Mouse (Mus musculus) lung, postnatal 14 days (tissue): ENCODE data around the gene Btbd19.

Experiments used
- DNase-seq: peaks from one replicate; pipeline ENCODE4 v3.0.0; 2021

The Btbd19 gene

DNA sequence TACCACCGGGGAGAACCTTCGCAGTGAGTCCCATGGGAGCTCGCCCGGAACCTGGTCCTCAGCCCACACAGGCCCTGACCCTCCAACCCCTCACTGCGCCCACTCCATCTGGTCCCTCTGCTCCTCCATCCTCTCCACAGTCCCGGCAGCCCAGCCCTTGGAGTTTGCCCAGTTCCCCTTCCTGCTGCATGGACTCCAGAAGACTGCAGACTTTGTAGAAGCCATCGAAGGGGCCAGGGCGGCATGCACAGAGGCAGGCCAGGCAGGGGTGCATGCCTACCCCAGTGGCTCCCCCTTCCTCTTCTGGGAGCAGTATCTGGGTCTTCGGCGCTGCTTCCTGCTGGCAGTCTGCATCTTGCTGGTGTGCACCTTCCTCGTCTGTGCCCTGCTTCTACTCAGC, 14.5 kb downstream of the Btbd19 start:
- DNase-seq: no peak

GRCm38 (mm10) chr4:117110249-117110648, 15.3 kb downstream of the Btbd19 start:
- no peak for DNase-seq

DNA sequence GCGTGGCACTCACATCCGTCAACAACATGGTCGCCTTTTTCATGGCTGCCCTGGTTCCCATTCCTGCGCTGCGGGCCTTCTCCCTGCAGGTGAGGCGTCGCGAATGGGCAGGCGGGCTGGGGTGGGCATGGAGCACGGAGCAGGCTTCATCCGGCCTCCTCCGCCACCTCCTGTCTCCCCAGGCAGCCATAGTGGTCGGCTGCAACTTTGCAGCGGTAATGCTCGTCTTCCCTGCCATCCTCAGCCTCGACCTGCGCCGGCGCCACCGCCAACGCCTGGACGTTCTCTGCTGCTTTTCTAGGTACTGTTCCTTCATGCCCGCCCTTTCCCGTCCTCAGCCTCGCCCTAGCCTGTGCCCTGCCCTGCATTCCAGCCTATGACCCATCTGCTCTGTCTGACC, 16.2 kb downstream of the Btbd19 start:
- no peak for DNase-seq

DNA sequence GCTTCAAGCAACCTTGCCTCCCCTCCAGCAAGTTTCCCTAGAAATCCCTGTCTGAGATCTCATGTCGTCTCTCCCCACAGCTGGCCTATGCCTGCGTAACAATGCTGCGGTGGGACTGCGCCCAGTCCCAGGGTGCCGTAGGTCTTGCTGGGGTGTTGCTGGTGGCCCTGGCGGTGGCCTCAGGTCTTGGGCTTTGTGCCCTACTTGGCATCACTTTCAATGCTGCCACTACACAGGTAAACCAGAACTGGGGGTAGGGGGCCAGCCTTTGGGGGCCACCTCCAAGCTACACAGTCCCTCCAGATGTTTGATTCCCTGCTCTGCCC, 17.0 kb downstream of the Btbd19 start:
- DNase-seq: no peak

DNA sequence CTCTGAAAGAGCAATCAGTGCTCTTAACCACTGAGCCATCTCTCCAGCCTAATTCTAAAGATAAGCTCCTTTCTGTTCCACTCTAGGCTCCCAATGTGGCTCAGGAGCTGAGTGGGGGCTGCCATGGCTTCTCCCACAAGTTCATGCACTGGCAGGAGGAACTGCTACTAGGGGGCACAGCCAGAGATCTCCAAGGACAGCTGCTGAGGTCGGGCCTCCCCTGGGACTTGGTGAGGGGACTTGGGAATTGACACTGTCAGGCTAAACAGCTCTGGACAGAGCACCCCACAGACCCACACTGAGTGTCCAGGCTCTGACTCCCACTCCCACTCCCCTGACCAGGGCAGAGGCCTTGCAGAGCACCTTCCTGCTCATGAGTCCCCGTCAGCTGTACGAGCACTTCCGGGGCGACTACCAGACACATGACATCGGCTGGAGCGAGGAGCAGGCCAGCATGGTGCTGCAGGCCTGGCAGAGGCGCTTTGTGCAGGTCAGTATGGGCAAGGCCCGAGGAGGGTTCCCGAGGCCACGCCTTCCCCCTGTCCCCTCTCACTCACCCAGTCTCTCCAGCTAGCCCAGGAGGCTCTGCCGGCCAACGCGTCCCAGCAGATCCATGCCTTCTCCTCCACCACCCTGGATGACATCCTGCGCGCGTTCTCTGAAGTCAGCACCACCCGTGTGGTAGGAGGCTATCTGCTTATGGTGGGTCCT, 17.6 kb downstream of the Btbd19 start:
- DNase-seq: no peak

GRCm38 (mm10) chr4:117105127-117105526, 20.4 kb downstream of the Btbd19 start:
- DNase-seq: no peak

GRCm38 (mm10) chr4:117104672-117105071, 20.9 kb downstream of the Btbd19 start:
- no peak for DNase-seq

GRCm38 (mm10) chr4:117101218-117101617, 24.3 kb downstream of the Btbd19 start:
- peak; percentile 46 for DNase-seq

- DNase-seq: no peak
These were observed 25.5 kb downstream of the Btbd19 start for GRCm38 (mm10) chr4:117100036-117100435.

- no peak for DNase-seq
These were observed 26.8 kb downstream of the Btbd19 start for GRCm38 (mm10) chr4:117098764-117099036.

GRCm38 (mm10) chr4:117097969-117098763, 27.4 kb downstream of the Btbd19 start:
- no peak for DNase-seq

DNA sequence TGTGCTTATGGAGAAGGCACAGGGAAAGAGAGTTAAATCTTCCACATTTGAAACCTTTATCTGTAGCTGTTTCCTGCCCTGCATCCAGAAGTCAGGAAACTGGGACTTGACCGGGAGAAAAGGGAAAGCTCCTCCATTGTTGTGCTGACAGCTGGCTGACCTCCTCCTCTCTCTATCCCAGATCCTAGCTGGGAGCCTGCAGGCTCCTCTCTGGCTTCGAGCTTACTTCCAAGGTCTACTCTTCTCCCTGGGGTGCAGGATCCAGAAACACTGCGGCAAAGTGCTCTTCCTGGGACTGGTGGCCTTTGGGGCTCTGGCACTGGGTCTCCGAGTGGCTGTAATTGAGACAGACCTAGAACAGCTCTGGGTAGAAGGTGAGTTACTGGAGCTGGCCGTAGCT, 28.9 kb downstream of the Btbd19 start:
- DNase-seq: no peak

- peak; percentile 72 for DNase-seq
These were observed 29.7 kb downstream of the Btbd19 start, which contains the start of gene Ptch2 for GRCm38 (mm10) chr4:117095551-117096452. Gene Ptch2, plus strand, starts transcription at chr4:117096075.

GRCm38 (mm10) chr4:117094626-117095361, 30.7 kb downstream of the Btbd19 start:
- DNase-seq: no peak

DNA sequence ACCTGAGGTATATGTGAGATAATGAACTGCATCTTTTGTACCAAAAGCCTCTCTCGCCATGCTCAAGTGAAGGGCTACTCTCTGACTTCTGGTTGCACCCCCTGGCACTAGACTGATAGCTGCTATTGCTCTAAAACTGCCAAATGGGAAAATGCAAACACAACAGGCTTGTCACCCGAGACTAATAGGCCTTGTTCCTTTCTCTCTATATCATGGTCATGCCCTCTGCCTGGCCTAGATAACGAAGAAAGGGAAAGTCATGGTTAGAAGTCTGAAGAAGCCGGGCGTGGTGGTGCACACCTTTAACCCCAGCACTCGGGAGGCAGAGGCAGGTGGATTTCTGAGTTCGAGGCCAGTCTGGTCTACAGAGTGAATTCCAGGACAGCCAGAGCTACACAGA, 34.9 kb downstream of the Btbd19 start:
- DNase-seq: no peak

- DNase-seq: no peak
These were observed 37.4 kb downstream of the Btbd19 start for GRCm38 (mm10) chr4:117087948-117088640.

GRCm38 (mm10) chr4:117071183-117071582, 54.3 kb downstream of the Btbd19 start:
- no peak for DNase-seq

DNA sequence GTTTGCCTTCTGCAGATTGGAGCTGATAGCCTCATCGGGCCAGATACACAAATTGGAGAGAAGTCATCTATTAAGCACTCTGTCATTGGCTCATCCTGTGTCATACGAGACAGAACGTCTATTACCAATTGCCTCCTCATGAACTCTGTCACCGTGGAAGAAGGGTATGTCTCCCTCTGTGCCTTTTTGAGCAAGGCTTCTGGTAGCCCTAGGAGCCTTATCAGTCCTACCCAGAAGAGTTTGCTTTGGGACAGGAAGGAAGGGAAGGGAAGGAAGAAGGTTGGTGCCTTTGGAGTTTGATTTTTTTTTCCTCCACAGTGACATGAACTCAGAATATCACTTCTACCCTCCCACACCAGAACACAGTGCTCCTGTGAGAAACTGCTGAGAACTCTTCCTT, 54.9 kb downstream of the Btbd19 start:
- no peak for DNase-seq

DNA sequence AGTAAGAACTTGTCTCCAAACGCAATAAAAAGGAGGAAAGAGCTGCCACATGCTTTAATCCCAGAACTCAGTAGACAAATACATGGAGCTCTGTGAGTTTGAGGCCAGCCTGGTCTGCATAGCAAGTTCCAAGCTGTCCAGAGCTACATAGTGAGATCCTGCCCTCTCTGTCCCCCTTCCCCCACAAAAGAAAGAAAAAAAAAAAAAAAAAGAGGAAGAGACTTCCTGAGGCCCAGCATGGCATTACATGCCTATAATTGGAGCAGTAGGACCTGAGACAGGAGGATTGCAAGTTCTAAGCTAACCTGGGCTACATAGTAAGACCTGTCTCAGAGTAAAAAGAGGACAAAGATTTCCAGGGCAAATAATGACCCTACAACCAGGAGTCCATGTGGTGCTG, 55.9 kb downstream of the Btbd19 start:
- no peak for DNase-seq
